Mouse (Mus musculus) spleen, postnatal 36 days (tissue): ENCODE data around the gene Cds2.
A peak's percentile ranks its signal among the peaks of the same experiment; 100 is the strongest.
"Not testable (repeated sequence)": the region's sequence is repeated elsewhere in the genome, so short reads cannot be mapped to it uniquely, and the experiment has no call there.

Experiments
- DNase-seq, 2 experiments: peaks; one replicate each; pipeline ENCODE4 v3.0.0; 2022; ENCODE audit warnings: low spot score in 2 of 2, mixed read lengths in 1 of 2

Cds2 gene

DNA sequence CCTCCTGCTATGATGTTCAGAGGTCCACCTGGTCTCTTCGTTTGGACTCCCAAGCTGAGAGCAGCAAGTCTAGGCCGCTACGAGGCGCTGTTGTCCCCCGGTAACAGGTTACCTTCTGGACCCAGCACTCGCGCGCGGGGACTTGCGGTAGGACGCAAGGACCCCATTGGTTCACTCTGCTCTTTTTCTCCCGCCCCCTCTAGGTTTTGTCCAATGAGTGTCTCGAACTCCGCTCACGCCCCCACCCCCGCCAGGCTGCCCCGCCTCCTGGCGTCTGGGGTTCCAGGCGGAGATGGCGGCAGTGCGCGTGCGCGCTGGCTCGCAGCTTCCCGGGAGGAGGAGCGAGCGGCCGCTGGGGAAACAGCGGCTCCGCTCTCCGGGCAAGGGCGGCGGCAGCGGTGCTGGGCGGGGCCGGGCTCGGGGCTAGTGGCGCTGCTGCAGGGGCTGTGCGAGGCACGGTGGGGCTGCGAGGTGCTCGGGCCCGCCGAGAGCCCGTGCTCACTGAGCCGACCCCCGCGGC is at the start of gene Cds2:
Gene Cds2, plus strand, starts transcription at position 270 of the 520 bp plus-strand sequence.
- peak; percentile 99 for DNase-seq

DNA sequence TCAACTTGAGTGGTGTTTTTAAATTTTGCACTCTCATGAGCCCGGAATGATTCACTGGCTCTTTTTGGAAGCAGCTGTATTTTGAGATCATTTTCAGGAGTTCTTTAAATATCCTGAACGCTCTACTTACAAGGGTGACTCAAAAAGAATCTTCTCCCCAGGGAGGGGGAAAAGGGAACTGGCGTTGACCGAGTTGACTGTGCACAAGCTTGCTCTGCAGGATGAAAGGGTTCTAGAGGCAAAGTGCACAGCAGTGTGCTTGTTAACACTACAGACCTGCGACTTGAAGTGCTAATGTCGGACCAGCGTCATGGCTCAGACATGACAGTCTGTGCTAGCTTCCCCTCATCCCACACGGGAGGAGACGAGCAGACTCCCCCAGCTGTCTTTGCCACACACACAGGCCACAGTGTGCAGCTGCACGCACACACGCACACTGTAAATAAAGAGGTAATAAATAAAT is 41.3 kb upstream of the Cds2 start:
- DNase-seq: no peak

DNA sequence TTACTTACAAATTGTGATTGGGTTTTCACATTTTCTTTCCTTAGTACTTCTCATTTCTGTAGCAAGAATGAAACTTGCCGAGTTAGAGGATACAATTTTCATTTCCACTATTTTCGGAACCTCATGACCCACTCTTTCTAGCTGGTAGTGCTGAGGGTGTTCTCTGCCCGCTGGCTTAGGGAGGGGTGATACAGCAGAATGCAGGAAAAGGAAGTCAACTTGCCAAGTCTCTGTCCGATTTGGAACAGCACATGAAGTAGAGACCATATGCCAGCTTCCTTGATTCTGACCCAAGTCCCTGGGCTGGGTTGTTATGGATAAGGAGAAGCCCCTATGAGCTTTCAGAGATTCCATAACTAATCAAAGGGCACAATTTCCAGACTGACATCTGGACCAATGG is 38.6 kb upstream of the Cds2 start:
- peak in 1 of 2 experiments; percentile 11 for DNase-seq

DNA sequence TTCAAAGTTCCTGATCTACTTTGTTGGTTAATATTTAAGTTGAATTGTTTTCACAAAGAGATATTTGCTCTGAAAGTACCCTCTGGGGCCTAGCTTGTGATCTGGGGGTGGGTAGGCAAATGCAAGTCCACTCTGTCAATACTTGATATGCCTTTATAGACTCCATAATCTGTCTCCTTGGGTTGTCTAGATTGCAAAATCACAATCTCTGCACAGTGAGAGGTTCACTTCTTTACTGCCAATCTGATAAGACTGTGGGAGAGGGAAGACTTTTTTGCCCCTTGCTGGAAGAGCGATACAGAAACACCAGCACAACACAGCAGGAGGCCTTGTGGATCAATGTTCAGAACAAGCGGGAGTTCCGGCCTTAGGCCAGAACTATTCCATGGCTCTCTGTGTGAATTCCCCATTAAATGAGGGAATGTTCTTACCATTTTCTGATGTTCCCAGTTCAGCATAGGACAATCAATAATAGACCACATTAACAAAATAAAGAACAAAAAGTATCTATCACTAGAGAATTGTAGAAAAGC is 30.5 kb upstream of the Cds2 start:
- no peak for DNase-seq

DNA sequence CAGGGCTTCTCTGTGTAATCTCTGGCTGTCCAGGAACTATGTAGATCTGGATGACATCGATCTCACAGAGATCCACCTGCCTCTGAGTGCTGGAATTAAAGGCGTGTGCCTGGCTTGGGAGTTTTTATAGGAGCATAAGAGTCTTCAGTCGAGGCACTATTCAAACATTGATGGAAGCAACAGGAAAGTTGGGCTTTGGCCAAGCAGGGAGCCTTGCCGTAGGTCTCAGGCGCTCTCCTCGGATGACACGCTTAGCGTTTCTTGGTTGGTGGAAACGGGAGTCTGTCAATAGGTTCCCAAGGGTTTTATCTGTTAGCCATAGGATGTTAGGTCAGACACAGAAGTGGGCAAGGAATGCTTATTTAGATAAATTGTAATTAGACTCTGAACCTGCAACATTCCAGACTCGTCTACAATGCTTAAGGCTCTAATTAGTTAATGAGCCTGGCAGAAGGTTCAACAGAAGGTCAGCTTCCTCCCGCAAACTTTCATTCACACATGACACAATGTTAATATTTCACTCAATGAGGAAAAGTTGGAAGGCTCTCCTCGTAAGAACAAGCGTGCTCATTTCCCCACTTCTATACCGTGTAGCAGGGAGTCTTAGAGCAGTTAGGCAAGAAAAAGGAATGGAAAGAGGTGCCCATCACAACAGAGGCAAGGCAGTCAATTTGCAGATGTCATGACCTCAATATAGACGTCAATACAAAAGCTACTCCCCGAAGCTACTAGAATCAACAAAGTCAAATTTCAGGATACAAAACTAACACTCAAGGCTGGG is 28.8 kb upstream of the Cds2 start:
- DNase-seq: no peak

DNA sequence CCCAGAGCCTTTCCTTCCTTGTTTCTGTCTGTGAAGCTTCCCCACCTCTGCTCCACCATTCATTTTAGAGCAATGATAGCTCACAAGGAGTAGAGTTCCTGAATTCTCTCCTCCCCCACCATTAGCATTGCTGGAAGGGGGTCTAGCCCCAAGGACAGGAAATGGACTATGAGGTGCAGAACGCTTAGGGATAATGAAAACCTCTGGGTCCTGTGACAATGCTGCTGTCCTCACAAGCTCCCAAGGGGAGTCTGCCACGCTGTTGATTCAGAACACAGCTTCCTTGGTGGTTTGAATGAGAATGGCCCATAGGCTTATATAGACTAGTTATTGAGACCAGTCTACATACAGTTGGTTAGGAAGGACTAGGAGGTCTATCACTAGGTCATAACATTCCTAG is 27.7 kb upstream of the Cds2 start:
- no peak for DNase-seq

DNA sequence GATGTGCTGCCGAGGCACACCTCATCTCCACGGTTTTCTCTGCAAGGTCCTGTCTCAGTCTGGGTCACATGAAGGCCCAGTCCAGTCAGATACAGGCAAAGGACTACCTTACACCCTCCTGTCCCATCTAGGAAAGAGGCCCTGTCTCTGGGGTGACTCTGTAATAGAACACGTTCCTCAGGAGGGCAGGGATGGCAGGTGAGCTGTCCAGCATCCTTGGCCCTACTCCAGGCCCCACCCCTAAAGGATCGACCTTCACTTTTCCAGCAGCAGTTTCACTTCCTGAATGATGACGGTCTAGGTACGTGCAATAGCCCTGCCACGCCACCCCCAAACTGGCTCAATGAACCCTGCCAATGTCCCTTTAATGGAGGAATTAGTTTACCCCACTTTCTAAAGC is 27.0 kb upstream of the Cds2 start:
- DNase-seq: no peak

DNA sequence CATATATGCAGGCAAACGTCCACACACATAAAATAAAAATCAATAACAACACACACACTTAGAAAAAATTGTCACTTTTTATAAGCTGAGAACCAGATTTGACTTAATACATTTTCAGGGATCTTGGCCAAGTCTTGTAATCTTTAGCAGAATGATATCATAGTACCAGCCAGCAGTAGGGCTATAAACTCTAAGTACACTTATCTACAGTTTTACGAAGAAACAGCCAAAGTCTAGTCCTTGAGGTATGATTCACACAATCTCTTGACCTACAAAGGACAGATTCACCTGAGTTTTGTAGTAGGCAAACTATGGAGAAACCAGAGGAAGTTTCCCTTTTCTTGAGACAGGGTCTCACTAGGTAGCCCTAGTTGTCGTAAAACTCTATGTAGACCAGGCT is 23.5 kb upstream of the Cds2 start:
- DNase-seq: not testable (repeated sequence)

DNA sequence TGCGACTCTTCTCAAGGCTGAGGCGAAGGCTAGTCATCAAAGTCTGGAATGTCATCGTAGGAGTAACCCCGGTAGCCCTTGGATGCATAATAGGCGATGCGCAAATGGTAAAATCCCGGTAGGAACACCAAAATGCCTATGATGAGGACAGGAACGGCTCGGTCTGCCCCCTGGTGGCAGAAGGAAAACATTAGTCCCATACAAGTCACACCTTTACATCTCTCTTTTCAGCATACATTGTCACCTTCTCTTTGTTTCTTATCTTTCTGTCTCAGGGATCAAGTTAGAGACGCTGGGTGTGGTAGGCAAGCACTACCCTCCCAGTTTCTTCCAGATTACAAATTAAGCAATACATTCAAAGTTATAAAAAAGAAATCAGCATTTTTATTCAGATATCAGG is 22.5 kb upstream of the Cds2 start:
- DNase-seq: not testable (repeated sequence)

DNA sequence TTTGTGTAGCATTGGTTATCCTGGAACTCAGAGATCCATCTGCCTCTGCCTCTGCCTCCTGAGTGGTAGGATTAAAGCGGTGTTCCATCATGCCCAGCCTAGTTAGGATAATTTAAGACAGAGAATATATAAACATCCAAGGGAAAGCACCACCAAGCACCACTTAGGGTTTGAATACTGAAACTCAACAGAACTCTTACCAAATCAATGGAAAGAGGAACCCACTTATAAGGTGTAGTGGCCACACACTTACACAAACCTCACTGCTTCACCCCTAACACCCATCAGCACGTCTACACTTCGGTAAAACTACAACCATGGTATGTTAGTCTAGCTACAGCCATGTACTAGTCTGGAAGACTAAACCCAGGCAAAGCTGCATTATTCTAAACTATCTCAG is 19.6 kb upstream of the Cds2 start:
- DNase-seq: no peak

DNA sequence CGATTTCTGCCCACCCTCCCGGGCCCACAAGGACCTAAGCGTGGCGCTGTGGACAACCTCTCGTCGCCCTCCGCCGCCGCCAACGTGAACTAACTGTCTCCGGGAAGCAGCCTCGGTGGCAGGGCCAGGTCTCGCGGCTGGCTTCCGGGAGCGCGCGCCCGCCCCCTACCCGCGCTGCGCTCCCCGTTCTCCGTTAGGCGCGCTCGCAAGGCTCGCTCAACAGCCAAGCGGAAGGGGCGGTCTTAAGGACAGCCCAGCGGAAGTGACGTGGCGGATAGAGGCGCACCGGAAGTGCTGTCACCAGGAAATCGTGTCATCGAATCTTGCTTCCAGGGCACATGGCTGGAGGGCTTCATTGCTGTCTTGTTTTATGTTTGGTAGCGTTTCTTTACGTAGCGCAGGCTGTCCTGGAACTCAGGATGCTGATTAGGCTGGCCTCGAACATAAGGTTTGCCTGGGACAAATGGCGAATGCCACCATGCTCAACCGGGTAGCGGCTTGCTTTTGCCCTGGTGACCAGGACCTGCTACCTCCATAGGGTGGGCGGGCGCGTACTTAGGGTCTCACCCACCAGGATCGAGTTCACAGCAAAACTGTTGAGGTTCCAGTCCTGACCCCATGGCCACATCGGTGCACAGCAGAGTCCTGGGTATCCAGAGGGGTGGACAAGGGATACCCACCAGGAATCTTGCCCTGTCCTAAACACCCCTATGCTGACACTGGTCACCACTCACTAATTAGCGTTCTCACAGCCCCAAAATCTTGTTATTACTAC is 15.2 kb upstream of the Cds2 start, which contains the start of gene Tmem230:
Gene Tmem230, minus strand, starts transcription at position 269 of the 775 bp plus-strand sequence.
- peak; percentile 94 for DNase-seq

DNA sequence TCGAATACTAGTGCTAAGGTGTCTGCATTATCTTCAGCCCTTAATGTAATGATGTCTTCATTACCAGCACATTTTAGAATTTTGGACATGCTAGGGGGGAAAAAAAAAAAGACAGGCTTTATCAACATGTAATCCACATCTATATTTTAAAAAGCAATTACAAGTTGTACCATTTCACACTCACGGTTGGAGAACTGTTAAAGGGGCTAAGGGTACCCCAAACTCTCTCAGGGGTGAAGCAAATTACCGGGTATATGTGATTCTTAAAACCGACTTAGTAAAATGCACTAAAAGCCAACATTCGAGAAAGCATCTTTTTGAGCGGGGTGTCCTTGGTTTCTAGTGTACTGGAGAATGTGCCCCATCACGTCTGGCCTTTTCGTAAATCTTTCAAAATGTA is 11.0 kb upstream of the Cds2 start:
- no peak for DNase-seq

DNA sequence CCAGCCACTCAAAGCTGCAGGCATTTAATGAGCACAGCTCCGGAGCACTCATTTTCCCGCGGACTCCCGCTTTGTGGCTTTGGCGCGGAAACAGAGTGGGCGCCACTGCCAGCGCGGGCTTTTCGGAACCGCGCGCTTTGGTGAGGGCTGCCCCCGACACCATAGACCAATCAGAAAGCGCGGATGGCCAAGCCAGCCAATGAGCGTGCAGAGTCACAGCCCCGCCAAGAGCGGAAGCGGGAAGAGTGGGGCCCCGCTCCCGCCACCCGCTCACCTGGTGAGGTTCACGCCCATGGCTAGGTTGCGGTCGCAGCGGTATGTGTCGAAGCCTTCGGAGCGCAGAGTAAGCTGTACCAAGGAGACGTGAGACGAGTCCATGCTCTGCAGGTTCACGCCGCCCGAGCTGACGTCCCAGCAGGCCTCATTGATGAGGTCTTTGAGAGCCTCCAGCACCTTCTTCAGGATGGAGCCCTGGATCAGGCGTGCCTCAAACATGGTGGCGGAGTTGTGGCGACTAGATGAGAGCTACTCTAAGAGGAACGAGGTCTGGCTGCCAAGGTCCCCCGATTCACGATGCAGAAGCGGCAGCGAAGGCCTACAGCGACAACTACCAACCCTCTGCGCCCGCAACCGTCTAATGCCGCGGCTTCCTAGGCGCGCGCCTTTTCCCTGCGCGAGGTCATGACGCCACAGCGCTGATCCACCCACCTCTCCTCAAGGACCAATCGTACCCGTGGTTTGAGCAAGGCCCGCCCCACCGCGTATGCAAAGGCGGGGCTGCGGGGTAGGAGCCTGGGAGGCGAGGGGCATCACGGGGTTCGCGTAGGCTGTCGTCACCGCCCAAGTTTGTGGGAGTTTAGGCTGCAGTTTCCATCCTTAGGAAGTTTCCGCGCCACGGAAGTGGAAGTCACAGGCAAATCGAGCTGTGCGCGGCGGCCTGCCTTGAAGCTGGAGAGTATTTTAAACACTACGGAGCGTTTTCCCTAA is 10.1 kb upstream of the Cds2 start, which contains the start of gene Pcna:
Gene Pcna, minus strand, starts transcription at position 773 of the 987 bp plus-strand sequence.
- DNase-seq: peak; percentile 97 to 98

DNA sequence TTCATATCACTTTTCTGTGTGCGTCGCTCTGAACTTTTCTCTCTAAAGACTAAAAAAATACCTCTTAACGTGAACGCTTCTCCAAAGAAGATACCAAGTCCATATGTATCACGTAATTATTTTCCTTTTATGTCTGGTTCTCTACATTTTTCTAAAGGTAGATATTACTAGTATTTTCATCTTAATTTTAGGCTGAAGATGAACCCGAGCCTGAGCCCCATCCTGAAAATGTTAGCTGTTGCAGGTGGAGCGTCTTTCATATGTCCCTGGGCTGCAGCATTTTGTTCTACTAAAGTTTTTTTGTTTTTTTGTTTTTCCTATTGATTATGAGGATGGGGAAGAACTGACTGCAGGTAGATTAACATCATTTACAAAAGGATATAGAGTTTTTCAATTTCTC is 9.3 kb upstream of the Cds2 start:
- no peak for DNase-seq

DNA sequence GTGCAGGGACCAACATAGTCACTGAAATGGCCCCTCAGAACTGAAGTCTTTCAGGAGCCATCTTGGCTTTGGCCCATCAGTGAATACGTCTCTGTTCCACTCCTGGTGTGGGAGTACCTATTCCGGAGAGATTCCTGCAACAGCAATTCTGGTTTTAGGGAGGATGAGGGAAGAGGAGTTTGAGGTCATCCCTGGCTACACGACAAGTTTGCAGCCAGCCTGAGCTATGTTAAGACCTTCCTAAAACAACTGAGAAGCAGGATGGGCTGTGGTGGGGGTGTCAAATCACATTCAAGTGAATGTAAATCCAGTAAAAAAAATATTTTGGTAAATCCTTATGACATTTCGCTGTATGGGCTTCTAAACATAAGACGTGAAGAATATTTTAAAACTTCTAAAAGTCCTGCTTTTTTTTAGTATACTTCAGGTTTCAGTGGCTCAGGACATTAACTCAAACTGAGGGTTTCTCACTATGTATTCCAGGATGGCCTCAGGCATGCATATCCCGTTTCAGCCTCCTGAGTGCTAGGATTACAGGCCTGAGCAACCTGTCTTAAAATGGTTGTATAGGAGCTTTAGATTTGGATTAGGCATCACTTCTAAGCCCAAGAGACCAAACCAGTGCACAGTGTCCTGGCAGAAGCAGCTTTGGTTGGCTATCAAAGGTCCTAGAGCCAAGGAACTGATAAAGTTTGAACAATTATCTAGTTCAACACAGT is 5.4 kb upstream of the Cds2 start:
- no peak for DNase-seq

DNA sequence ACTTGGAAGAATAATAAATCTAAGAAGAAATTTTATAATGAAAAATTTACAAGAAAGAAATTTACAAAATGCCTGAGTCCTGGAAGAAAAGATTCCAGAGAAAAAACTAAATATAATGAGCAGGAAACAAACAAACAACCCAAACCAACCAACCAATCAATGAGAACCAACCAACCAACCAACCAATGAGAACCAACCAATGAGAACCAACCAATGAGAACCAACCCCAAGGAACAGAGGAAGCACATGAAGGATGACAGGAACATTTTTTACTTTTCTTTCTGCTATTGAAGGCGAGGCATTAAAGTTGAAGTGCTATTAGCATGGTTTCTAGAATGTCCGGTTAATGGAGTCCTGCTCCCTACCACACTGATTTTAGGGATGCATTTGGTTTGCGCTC is 2.3 kb upstream of the Cds2 start:
- no peak for DNase-seq

DNA sequence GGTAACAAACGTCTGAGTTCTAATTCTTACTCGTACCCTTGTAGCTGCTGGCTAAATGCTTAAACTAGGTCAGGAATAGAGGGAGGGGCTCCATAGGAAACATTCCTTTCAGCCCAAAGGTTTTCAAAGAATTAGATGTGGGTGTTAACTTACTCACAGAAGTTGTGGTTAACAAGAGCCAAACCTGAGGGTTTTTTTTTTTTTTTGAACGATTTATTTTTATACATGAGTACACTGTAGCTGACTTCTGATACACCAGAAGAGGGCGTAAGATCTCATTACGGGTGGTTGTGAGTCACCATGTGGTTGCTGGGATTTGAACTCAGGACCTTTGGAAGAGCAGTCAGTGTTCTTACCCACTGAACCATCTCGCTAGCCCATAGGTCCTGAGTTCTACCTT is 773 bp upstream of the Cds2 start:
- DNase-seq: no peak

DNA sequence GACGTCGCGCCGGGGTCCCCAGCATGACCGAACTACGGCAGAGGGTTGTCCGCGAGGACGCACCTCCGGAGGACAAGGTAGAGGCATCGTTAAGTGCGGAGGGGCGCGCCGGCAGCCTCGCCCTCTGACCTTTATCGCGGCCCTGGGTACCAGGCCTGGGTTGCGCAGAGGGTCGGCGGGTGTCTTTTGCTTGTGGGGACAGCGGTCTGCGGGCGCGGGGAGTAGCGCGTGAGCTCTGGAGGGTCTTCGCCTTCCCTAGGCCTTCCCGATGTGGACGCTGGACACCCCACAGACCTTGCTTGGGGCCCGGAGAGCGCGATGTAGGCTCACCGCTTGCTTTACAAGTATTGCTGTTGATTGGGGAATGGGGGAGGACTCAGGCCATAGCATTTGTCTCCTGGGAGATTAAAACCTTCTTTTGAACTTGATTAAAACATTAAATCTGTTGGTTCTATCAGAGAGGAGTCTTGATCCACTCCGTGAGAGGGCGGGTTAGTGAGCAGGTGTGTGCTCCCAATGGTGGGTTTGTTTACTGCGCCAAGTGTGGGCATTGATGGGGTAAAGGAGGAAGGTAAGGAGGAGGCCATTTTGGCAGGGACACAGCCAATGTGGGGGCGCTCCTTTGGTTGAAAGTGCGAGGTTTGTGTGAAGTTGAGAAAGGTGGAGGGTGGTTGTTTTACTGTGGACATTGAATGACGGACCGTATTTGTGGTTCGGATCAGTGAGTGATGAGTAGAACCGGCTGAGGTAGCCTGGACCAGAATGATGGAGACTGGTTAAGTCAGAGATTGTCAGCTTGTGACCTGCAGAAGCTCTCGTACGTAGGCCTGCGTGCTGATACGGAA is 695 bp downstream of the Cds2 start:
- DNase-seq: peak; percentile 27 to 42

DNA sequence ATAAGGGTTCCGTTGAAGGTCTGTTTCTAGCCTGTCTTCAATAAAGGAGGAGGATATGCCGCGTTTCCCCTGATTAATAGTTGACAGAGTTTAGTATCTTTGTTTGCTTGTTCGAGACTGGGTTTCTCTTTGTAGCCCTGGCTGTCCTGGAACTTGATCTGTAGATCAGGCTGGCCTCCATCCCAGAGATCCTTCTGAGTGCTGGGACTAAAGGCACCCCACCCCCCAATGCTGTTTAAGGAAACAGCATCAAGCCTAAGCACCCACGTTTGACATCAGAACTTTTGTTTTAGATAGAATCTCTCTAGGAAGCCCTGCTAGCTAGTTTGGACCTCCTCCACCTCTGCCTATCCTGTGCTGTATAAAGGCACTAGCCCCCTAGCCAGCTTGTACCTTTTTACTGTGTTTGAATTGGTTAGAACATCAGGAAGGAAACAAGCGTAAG is 1.3 kb downstream of the Cds2 start:
- DNase-seq: no peak
